Mouse (Mus musculus) lung, postnatal 0 days (tissue): Measurements from ENCODE around the gene Rab8a.

ENCODE experiments used
- CTCF ChIP-seq: IDR thresholded peaks from 2 replicates; pipeline ENCODE4 v1.5.1; 2016; ENCODE audit warnings: antibody characterized with exemption, mild to moderate bottlenecking
- EP300 ChIP-seq: IDR thresholded peaks from 2 replicates; pipeline ENCODE4 v1.6.1; 2016; ENCODE audit warnings: antibody characterized with exemption, mild to moderate bottlenecking, control low read depth

DNA sequence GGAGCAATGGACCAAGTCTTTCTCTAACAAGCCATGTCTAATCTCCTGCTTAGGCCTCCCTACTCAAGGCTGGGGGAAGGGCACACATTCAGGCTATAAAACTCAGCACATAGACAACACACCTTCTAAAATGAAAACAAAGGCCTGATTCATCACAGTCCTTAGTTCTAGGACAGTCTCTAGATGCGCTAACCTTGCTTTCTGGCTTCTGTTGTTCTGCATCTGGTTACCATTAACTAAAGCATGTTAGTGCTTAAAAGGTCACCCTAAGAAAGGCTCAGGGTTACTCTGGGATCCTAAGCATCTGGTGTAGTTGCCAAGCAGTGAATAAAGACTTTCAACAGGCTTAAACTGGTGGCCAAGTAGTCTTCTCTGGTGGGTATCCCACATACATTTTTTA, 39.0 kb upstream of the Rab8a start:
- TF ChIP-seq EP300 (no peak), CTCF (no peak)
